Mouse (Mus musculus) CH12.LX (cell line): ENCODE results near the gene Pou4f1.

ENCODE experiments used
- CTCF ChIP-seq, 2 experiments: IDR thresholded peaks in 1 of 2; conservative IDR thresholded peaks in 1 of 2; 2 replicates each; pipeline ENCODE4 v1.5.1; 2011 to 2012; ENCODE audit warnings: low read depth in 2 of 2, low read length in 2 of 2, improper control_type of control experiment in 1 of 2, inconsistent platforms in 1 of 2, mild to moderate bottlenecking in 1 of 2, moderate library complexity in 1 of 2
- POLR2A ChIP-seq: IDR thresholded peaks from 2 replicates; pipeline ENCODE4 v1.6.1; 2011; ENCODE audit warnings: low read depth, mild to moderate bottlenecking, improper control_type of control experiment, low read length

GRCm38 (mm10) chr14:104467133-104467965, 450 bp downstream of the Pou4f1 start:
- no peak for TF ChIP-seq POLR2A
- TF ChIP-seq CTCF (conservative IDR thresholded peaks at IDR 0.05 in 1 of 2, IDR thresholded peaks at IDR 0.05 in 1 of 2; ENCODE audit: low read depth in 2 of 2, low read length in 2 of 2), result no peak
